Mouse (Mus musculus) neural tube, embryonic 10.5 days (tissue): Measurements from ENCODE around the gene Cnih3.

Experiments used
- DNase-seq: peaks from one replicate; pipeline ENCODE4 v3.0.0-alpha.2; 2017; ENCODE audit warnings: low spot score; ENCODE audit errors: extremely low spot score

Cnih3 gene

GRCm38 (mm10) chr1:181352043-181352366 lies 423 bp upstream of the Cnih3 start:
- DNase-seq: no peak

DNA sequence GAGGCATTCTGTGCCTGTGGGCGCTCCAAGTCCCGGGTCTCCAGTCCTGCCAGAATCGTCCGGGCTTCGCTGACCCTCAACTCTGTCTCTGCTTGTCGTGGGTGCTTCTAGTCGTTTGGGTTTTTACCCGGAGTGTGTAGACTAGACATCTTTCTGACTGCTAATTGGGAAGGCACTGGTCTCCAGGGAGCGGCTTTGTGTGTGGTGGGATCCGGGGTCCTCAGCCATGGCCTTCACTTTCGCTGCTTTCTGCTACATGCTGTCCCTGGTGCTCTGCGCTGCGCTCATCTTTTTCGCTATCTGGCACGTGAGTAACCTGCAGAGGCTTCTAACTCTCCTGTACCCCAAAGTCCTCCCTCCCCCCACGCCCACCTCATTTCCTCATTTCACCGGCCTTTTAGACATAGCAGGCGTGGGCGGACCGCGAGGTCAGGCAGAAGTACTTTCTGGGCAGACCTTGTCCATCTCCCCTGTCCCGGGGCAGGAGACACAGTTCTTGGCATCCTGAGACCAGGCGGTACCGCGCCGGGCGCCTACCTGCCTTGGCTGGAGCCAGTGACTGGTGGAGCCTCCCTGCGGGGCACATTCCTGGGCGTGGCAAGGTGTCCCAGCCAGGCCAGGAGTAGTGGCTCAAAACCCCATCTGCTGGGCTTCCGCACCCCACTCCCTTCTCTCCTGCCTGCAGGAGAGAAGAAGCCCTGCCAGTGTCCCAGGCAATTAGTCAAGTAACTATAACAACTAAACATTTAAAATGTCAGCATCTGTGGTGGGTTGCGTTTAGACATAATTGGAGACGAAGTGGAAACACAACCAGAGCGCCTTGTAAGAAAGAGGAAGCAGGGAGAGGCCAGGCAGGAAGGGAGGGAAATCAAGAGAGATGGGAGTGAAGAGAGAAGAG lies 1.0 kb downstream of the Cnih3 start:
- no peak for DNase-seq

DNA sequence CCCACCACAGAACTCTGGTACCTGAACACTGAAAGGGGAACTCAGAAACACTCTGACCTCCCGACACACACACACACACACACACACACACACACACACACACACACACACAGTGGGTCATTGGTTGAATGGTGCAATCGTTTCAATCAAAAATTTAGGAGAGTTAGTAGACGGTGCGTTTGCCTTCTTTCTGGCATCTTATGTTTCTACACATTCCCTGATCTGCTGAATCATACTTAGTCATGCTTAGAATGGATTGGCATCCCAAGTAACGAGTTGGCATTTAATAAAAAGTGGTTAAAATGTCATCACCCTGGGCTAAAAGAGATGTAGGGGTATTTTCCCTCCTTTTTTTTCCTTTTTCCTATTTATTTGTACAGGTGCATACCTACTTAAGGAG lies 3.3 kb downstream of the Cnih3 start:
- DNase-seq: no peak

DNA sequence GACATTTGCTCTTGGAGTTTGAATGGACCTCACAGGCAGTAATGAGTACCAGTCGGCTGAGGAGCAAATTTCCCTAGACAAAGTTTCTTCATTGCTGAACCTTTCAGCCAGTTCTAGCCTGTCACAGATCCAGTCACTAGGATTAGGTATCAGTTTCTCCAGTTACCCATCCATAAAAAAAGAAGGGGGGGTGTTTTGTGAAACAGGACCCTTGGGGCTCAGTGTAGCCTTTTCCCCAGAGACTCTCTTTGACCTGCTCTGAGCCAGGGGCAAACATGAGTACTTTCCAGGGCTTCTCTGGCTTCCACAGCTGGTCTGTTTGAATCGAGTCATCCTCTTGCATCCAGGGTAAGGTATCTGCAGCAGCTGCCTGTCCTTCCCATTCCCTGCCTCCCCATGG lies 5.4 kb downstream of the Cnih3 start:
- no peak for DNase-seq

- no peak for DNase-seq
Measured at GRCm38 (mm10) chr1:181358526-181358925, 6.1 kb downstream of the Cnih3 start.

DNA sequence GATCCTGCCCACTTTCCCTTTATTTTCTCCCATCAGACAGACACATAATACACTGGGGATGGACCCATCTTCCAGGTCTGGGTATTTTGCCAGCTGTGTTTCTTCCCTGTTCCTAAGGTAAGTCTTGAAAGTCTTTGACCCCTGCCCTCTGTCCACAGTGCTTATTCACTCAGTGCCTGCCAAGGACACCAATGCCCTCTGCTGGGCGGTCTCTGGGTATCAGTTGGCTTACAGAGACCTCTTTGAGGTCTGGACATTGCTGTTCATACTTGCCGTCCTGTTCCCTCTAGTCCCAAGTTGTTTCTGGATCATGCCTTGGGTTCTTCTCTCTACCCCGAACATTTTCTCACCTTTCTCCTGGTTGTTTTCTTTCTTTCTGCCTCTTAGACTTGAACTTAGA lies 8.3 kb downstream of the Cnih3 start:
- DNase-seq: no peak

- no peak for DNase-seq
Measured at GRCm38 (mm10) chr1:181364025-181364424, 11.6 kb downstream of the Cnih3 start.

- no peak for DNase-seq
Measured at GRCm38 (mm10) chr1:181365376-181365775, 12.9 kb downstream of the Cnih3 start.

DNA sequence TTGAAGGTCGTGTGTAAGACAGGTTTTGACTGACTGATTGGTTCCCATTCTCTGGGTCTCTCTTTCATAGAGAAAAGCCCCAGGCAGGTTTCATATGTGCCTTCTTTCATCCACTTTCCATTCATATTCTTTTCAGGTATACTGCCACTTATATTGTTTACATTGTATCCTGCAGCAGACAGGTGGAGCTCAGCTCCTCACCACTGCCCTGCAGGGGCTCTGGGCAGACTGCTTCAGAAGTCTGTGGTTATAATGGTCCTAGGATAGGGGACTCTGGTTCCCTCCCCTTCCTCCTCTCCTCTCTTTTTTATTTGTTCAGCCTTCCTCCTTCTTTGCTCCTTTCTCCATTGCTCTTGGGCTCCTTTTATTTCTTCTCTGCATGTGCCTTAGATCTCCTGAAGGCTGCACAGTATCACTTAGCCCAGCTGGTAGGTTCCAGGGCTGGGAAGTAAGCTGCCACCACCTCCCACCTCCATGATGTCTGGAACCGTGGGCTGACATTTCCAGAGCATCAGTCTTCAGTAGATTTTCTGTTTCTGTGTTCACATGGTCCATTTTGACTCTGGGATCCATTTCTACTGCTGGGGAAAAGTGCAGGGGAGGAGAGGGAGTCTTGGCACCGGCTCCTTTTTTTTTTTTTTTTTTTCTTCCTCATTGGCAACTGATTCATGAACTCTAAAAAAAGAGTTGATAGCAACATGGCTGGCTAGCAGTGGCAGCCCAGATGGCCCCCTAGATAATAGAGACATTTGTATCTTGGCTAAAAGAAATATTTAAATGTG lies 16.6 kb downstream of the Cnih3 start:
- no peak for DNase-seq

GRCm38 (mm10) chr1:181370370-181370769 lies 17.9 kb downstream of the Cnih3 start:
- DNase-seq: no peak

DNA sequence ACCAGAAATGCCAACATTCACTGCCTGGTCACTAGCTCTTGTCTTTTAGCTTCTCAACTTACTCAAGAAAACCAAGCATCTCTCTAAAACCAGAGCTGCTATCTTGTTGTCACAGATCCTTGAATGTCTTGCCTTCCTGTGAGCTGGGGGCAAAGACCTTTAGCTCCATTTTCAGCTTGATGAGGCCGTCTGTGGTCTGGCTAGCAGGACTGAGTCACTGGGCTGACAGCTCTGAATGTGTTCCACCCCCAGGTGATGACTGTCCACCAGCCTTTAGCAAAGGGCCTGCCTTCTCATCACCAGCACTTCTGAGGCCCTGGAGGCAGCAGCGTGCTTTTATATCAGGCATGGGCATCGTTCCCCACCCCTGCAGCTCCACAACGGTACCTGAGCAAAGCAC lies 18.8 kb downstream of the Cnih3 start:
- no peak for DNase-seq

- no peak for DNase-seq
Measured at GRCm38 (mm10) chr1:181372306-181372705, 19.9 kb downstream of the Cnih3 start.

DNA sequence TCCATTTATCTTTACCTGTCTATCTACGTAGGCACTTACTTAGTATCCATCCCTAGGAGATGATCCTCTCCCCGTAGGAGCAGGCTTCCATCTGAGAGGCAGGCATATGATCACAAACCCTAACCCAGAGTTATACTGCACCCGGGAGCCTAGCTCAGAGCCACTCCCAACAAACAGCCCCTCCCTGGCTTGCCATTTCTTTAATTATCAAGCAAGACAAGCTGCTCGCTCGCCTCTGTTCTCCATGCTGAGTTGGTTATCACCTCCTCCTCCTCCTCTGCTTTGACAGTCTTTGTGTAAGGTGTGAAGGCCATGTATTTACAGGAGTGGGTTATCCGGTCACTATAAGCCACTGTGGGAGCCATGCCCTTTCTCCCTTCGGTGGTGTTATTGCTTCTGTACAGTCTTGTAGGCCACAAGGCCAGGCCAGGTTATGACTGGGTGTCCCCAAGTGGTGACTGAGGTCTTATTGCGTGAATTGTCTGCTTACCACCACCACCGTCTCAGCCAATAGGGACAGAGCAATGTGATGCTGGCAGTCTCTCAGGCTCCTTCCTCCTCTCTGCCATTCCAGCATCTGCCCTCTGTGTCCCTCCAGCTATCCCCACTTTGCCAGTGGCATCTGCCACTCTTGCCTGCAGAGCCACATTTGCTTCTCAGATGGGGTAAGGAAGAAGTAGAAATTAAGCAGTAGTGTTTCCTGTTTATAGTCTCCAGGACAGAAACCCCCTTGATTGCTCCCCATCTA lies 22.4 kb downstream of the Cnih3 start:
- DNase-seq: no peak

GRCm38 (mm10) chr1:181376431-181376830 lies 24.0 kb downstream of the Cnih3 start:
- no peak for DNase-seq

- peak; percentile 72 for DNase-seq
Measured at GRCm38 (mm10) chr1:181379664-181380063, 27.2 kb downstream of the Cnih3 start.

- DNase-seq: no peak
Measured at GRCm38 (mm10) chr1:181381410-181382010, 29.1 kb downstream of the Cnih3 start.

DNA sequence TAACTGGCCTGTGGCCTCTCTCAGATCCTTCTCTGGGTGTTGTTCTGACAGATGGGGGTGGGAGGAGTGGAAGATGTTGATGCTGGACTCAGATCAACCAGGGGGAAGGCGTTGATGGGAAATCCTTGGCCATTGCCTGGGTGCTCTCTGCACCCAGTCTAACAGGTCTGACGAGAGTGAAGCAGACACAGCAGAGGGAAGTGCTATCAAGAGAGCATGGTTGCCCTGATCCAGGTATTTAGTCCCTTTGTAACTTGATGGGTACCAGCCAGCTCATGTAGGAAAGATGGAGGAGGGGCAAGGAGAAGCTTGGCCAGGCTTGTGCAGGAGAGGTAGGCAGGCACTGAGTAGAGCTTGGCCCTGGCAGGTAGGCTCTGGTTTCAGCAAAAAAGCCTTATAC lies 36.8 kb downstream of the Cnih3 start:
- DNase-seq: no peak

DNA sequence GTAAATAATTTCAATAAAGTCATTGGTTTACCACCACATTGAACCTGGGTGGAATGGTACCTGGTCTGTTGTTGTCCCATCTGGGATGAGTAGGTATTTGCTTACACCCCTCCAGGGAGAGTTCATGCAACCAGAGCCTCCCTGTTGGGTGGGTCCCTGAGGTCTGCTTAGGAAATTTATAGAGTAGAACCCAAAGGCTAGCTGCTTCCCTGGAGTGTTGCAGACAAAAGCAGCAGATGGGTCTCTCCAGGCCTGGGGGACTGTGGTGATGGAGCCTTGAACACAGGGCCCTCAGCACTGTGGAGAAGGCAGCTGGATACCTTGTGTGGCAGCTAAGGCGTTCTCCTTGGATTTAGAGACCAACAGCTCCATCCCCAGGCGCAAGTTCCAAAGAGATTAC lies 40.1 kb downstream of the Cnih3 start:
- no peak for DNase-seq

GRCm38 (mm10) chr1:181393250-181394149 lies 41.1 kb downstream of the Cnih3 start:
- no peak for DNase-seq

DNA sequence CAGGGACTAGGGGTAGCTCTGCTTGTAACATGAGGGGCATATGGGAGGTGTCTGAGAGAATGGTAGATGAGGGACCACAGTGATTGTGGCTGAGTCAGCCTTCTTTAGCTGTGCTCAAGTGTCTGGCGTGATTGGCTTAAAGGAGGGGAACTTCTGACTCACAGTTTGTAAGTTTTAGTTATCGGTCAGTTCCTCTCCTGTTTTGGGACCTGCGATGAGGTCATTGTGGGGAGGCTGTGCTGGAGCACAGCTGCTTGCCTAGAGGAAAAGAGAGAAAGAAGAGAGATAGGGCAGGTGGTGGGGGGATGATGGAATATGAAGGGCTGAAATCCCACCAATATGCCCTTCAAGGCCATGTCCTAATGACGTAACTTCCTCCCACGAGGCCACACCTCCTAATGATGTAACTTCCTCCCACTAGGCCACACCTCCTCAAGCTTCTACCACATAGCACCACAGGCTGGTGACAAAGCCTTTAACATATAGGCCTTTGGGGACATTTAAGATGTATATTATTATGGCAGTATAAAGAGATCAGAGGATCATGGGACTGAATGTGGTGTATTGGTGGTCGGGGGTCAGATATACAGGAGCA lies 42.9 kb downstream of the Cnih3 start:
- DNase-seq: no peak
